In the genomic region with DNA sequence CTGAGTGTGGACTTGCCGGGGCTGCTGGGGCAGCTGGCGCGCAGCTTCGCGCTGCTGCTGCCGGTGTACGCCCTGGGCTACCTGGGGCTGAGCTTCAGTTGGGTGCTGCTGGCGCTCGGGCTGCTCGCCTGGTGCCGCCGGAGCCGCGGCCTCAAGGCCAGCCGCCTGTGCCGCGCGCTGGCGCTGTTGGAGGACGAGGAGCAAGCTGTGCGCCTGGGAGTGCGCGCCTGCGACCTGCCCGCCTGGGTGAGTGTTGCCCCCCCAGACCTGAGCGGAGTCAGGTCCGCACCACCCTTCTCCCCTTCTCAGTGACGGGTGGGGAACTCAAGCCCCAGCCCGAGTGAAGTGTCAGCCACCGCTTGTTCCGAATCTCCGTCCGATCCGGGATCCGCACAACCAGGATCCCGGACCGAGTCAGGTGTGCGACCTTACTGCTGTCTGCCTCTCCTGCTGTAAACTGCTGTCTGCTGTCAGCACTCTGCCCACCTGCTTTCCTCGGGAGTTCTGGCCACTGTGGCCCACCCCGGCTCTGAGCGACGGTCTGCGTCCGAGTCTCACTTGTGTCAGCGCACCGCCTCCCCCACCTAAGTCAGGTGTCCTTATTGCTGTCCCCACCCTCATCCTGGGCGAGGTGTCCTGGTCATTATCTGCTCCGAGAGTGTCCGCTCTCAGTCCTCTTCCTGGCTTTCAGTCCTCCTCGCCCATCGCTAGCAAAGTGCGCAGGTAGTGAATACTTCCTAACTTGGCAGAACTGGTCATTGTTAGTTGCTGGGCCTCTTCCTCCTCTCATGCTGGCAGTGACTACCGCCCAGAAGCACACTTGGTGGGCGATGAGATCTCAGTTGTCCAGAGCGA, we compare ENCODE assay signal across 9 mouse cellular contexts. TPM values are rescaled to one million over a fixed set of nuclear protein-coding genes. Genes with fewer than 3 reads are reported as not detected.
DNase-seq lines count a peak whose midpoint lies in the region; ATAC-seq and TF ChIP-seq lines count a peak whose summit lies in the region.
"Had no signal": no experiment of that assay in that cellular context is flagged by ENCODE, and none has a peak within 500 bp of the region (broad histone marks: within the 10 kb centered on the region; RNA-seq: fewer than 3 reads in every experiment).

No protein-coding gene starts in this region.

- no peaks in the 10 kb centered on the region for H3K27me3 ChIP-seq in ES-Bruce4 (ENCODE audit: control insufficient read depth, insufficient read depth, low read length, poor library complexity, severe bottlenecking)
- H3K27me3 ChIP-seq in embryonic facial prominence, embryonic 14.5 days (replicated peaks; ENCODE audit: control insufficient read depth, insufficient read depth, low read length), result no peaks in the 10 kb centered on the region
- H3K27me3 ChIP-seq in heart, embryonic 14.5 days (ENCODE audit: control insufficient read depth, insufficient read depth, low read length), result 0 out of 2 replicates have a peak, but pooled peaks cover 2% of the 10 kb centered on the region
- no peaks in the 10 kb centered on the region for H3K27me3 ChIP-seq in liver, postnatal 0 days (ENCODE audit: insufficient read depth, low read length)
- no peaks in the 10 kb centered on the region for H3K27me3 ChIP-seq in neural tube, embryonic 11.5 days (ENCODE audit: control insufficient read depth, insufficient read depth, low read length)

- peak overlapping the region; percentile 89 for H3K4me3 ChIP-seq in ES-Bruce4 (ENCODE audit: low read depth, low read length)
- H3K4me3 ChIP-seq in embryonic facial prominence, embryonic 14.5 days (ENCODE audit: low read depth, low read length), result peak overlapping the region; percentile 93
- H3K4me3 ChIP-seq in heart, embryonic 14.5 days (ENCODE audit: control insufficient read depth in 1 of 2, insufficient read depth in 1 of 2, low read depth in 1 of 2, low read length in 2 of 2), result peak overlapping the region; percentile 76 to 99
- peak overlapping the region; percentile 95 for H3K4me3 ChIP-seq in liver, postnatal 0 days (ENCODE audit: low read depth, low read length)
- peak overlapping the region; percentile 88 for H3K4me3 ChIP-seq in neural tube, embryonic 11.5 days (ENCODE audit: low read depth, low read length)

- no peaks in the 10 kb centered on the region for H3K4me1 ChIP-seq in ES-Bruce4 (ENCODE audit: control insufficient read depth, insufficient read depth, low read length)
- peaks cover 10% of the 10 kb centered on the region; the same call in 1 of the 2 replicates for H3K4me1 ChIP-seq in embryonic facial prominence, embryonic 14.5 days (ENCODE audit: control insufficient read depth, insufficient read depth, low read length)
- peaks cover 0 to 9% of the 10 kb centered on the region in 2 experiments; a peak in 2 of 4 replicates for H3K4me1 ChIP-seq in heart, embryonic 14.5 days (ENCODE audit: control insufficient read depth in 2 of 2, insufficient read depth in 2 of 2, low read length in 2 of 2)
- peaks cover 19% of the 10 kb centered on the region for H3K4me1 ChIP-seq in liver, postnatal 0 days (ENCODE audit: insufficient read depth)
- no peaks in the 10 kb centered on the region for H3K4me1 ChIP-seq in neural tube, embryonic 11.5 days (ENCODE audit: control insufficient read depth, insufficient read depth, low read length)

- TF ChIP-seq CTCF in ES-Bruce4 (IDR thresholded peaks at IDR 0.05; ENCODE audit: low read depth, low read length), result no peak
- TF ChIP-seq CTCF in liver, postnatal 0 days (IDR thresholded peaks at IDR 0.05; ENCODE audit: low read depth), result no peak

- H3K4me2 ChIP-seq in embryonic facial prominence, embryonic 14.5 days (ENCODE audit: low read depth, low read length), result peak overlapping the region; percentile 99
- H3K4me2 ChIP-seq in heart, embryonic 14.5 days (ENCODE audit: low read length), result peak overlapping the region; percentile 98
- peak overlapping the region; percentile 75 for H3K4me2 ChIP-seq in liver, postnatal 0 days (ENCODE audit: low read depth, low read length)
- H3K4me2 ChIP-seq in neural tube, embryonic 11.5 days (ENCODE audit: low read depth), result peak overlapping the region; percentile 94

- TF ChIP-seq EP300 in ES-Bruce4 (IDR thresholded peaks at IDR 0.05; ENCODE audit: insufficient read depth, low read depth, low read length), result no peak
- no peak for TF ChIP-seq EP300 in liver, postnatal 0 days (IDR thresholded peaks at IDR 0.05; ENCODE audit: low read depth)

- ATAC-seq in embryonic facial prominence, embryonic 14.5 days (ENCODE audit: low read depth), result peak; percentile 58; the same call in 1 of the 2 replicates
- ATAC-seq in heart, embryonic 14.5 days (ENCODE audit: insufficient number of reproducible peaks, insufficient read depth, low FRiP score, low read depth), result no peak; the same call in 1 of the 2 replicates
- peak; percentile 40 for ATAC-seq in liver, postnatal 0 days
- no peak; the same call in 1 of the 2 replicates for ATAC-seq in neural tube, embryonic 11.5 days (ENCODE audit: insufficient read depth, low FRiP score, low TSS enrichment)

- peak; percentile 24 for DNase-seq in adrenal gland, adult 8-10 months
- peak; percentile 9 for DNase-seq in embryonic facial prominence, embryonic 14.5 days (ENCODE audit: low spot score)
- peak; percentile 41 to 68 for DNase-seq in kidney, postnatal 25 days
- peak; percentile 74 for DNase-seq in liver, postnatal 0 days
- peak; percentile 20 for DNase-seq in neural tube, embryonic 11.5 days (ENCODE audit: low spot score)
- DNase-seq in urinary bladder, postnatal 36 days (ENCODE audit: low spot score in 2 of 2), result peak; percentile 15 to 26

- peak overlapping the region; percentile 70 for H3K9ac ChIP-seq in ES-Bruce4 (ENCODE audit: low read depth, poor library complexity, severe bottlenecking)
- H3K9ac ChIP-seq in embryonic facial prominence, embryonic 14.5 days (ENCODE audit: low read depth, low read length), result peak overlapping the region; percentile 97
- peak overlapping the region; percentile 97 for H3K9ac ChIP-seq in heart, embryonic 14.5 days (ENCODE audit: low read length)
- H3K9ac ChIP-seq in liver, postnatal 0 days (replicated peaks), result peak overlapping the region; percentile 97
- H3K9ac ChIP-seq in neural tube, embryonic 11.5 days (ENCODE audit: low read length), result peak overlapping the region; percentile 92

- WGBS in embryonic facial prominence, embryonic 14.5 days, result under 1% methylated on average over 40 of the region's 55 CpGs
- WGBS in heart, embryonic 14.5 days, result under 1% methylated on average over 49 of the region's 55 CpGs
- under 1% methylated on average over 48 of the region's 55 CpGs for WGBS in liver, postnatal 0 days (ENCODE audit: insufficient replicate concordance)
- WGBS in neural tube, embryonic 11.5 days, result under 1% methylated on average over 51 of the region's 55 CpGs

- no peaks in the 10 kb centered on the region for H3K36me3 ChIP-seq in ES-Bruce4 (ENCODE audit: control insufficient read depth, insufficient read depth, low read length, poor library complexity, severe bottlenecking)
- H3K36me3 ChIP-seq in embryonic facial prominence, embryonic 14.5 days (ENCODE audit: control insufficient read depth, insufficient read depth, low read length), result no peaks in the 10 kb centered on the region
- H3K36me3 ChIP-seq in heart, embryonic 14.5 days (ENCODE audit: control insufficient read depth, insufficient read depth, low read length), result no peaks in the 10 kb centered on the region; the same call in 1 of the 2 replicates
- no peaks in the 10 kb centered on the region; the same call in 1 of the 2 replicates for H3K36me3 ChIP-seq in liver, postnatal 0 days (replicated peaks; ENCODE audit: insufficient read depth, low read length)
- no peaks in the 10 kb centered on the region for H3K36me3 ChIP-seq in neural tube, embryonic 11.5 days (ENCODE audit: control insufficient read depth, insufficient read depth, low read length)

- H3K27ac ChIP-seq in ES-Bruce4 (ENCODE audit: insufficient read depth, low read length), result no peak overlapping the region
- peak overlapping the region; percentile 98 for H3K27ac ChIP-seq in embryonic facial prominence, embryonic 14.5 days (replicated peaks; ENCODE audit: low read depth, low read length)
- H3K27ac ChIP-seq in heart, embryonic 14.5 days (replicated peaks in 1 of 2; ENCODE audit: control insufficient read depth in 1 of 2, insufficient read depth in 1 of 2, low read depth in 2 of 2, low read length in 2 of 2), result peak overlapping the region; percentile 71 to 99
- H3K27ac ChIP-seq in liver, postnatal 0 days (ENCODE audit: low read depth), result peak overlapping the region; percentile 95
- H3K27ac ChIP-seq in neural tube, embryonic 11.5 days (ENCODE audit: low read depth, low read length), result peak overlapping the region; percentile 87

- no peak for TF ChIP-seq POLR2A in ES-Bruce4 (IDR thresholded peaks at IDR 0.05; ENCODE audit: insufficient read depth, low read length)

- no peaks in the 10 kb centered on the region for H3K9me3 ChIP-seq in ES-Bruce4 (replicated peaks; ENCODE audit: control insufficient read depth, insufficient read depth, low read length, poor library complexity, severe bottlenecking)
- no peaks in the 10 kb centered on the region for H3K9me3 ChIP-seq in embryonic facial prominence, embryonic 14.5 days (ENCODE audit: control insufficient read depth, low read length)
- no peaks in the 10 kb centered on the region for H3K9me3 ChIP-seq in heart, embryonic 14.5 days (ENCODE audit: control insufficient read depth, low read length)
- H3K9me3 ChIP-seq in liver, postnatal 0 days (ENCODE audit: low read length), result no peaks in the 10 kb centered on the region
- no peaks in the 10 kb centered on the region for H3K9me3 ChIP-seq in neural tube, embryonic 11.5 days (ENCODE audit: control insufficient read depth, low read length)

RNA-seq across cellular contexts. Expression of gene Esyt2, which starts 0.7 kb away (rescaled TPM):
- 47.9 and 68.9 TPM in 2 replicates for polyA plus RNA-seq in ES-Bruce4 (2011; ENCODE audit: insufficient read depth, insufficient read length, low read depth, missing spikeins)
- total RNA-seq in adrenal gland, adult 8-10 months (2022), result 10 to 100 TPM; 50.7 to 71.5 (median 63.1) TPM
- 28.5 and 30.6 TPM in 2 replicates for polyA plus RNA-seq in embryonic facial prominence, embryonic 14.5 days (2014; fragmentation: Nextera tagmentation; extraction: Ambion mirVana)
- 16.2 and 16.8 TPM in 2 replicates for polyA plus RNA-seq in heart, embryonic 14.5 days (2014; fragmentation: Nextera tagmentation; extraction: Ambion mirVana)
- polyA plus RNA-seq in liver, postnatal 0 days (2015; fragmentation: Nextera tagmentation; extraction: Ambion mirVana), result 4.8 and 5.7 TPM in 2 replicates
- 18.0 and 19.3 TPM in 2 replicates for polyA plus RNA-seq in neural tube, embryonic 11.5 days (2014; fragmentation: Nextera tagmentation; extraction: Ambion mirVana)

RNA-seq across cellular contexts. Expression of gene Gm11027, which starts 6.5 kb away (rescaled TPM):
- polyA plus RNA-seq in ES-Bruce4 (2011; ENCODE audit: insufficient read depth, insufficient read length, low read depth, missing spikeins), result not detected in 2 replicates
- total RNA-seq in adrenal gland, adult 8-10 months (2022), result not detected
- not detected in 2 replicates for polyA plus RNA-seq in embryonic facial prominence, embryonic 14.5 days (2014; fragmentation: Nextera tagmentation; extraction: Ambion mirVana)
- not detected in 2 replicates for polyA plus RNA-seq in heart, embryonic 14.5 days (2014; fragmentation: Nextera tagmentation; extraction: Ambion mirVana)
- not detected in 2 replicates for polyA plus RNA-seq in liver, postnatal 0 days (2015; fragmentation: Nextera tagmentation; extraction: Ambion mirVana)
- polyA plus RNA-seq in neural tube, embryonic 11.5 days (2014; fragmentation: Nextera tagmentation; extraction: Ambion mirVana), result not detected in 2 replicates
- total RNA-seq: hematopoietic stem cell, adult 5-6 weeks had no signal

RNA-seq across cellular contexts. Expression of gene Wdr60, which starts 18.8 kb away (rescaled TPM):
- 4.0 and 9.1 TPM in 2 replicates for polyA plus RNA-seq in ES-Bruce4 (2011; ENCODE audit: insufficient read depth, insufficient read length, low read depth, missing spikeins)
- 10 to 100 TPM; 11.8 to 17.8 (median 15.3) TPM for total RNA-seq in adrenal gland, adult 8-10 months (2022)
- 18.6 and 23.6 TPM in 2 replicates for polyA plus RNA-seq in embryonic facial prominence, embryonic 14.5 days (2014; fragmentation: Nextera tagmentation; extraction: Ambion mirVana)
- 2.9 and 5.3 TPM in 2 replicates for polyA plus RNA-seq in heart, embryonic 14.5 days (2014; fragmentation: Nextera tagmentation; extraction: Ambion mirVana)
- polyA plus RNA-seq in liver, postnatal 0 days (2015; fragmentation: Nextera tagmentation; extraction: Ambion mirVana), result 3.2 and 4.2 TPM in 2 replicates
- polyA plus RNA-seq in neural tube, embryonic 11.5 days (2014; fragmentation: Nextera tagmentation; extraction: Ambion mirVana), result 12.8 and 14.9 TPM in 2 replicates

Comparison
In these comparisons a context has a peak if more than half of its experiments do, and no peak if none do; other contexts are left out.
1. DNase-seq: peak in every context shown above with its lines; median percentile 74 in liver, postnatal 0 days; 54 in kidney, postnatal 25 days; 24 in adrenal gland, adult 8-10 months; 20 in urinary bladder, postnatal 36 days; 20 in neural tube, embryonic 11.5 days; 9 in embryonic facial prominence, embryonic 14.5 days.
2. ATAC-seq: peak in embryonic facial prominence, embryonic 14.5 days (single experiment) and liver, postnatal 0 days (single experiment); none in heart, embryonic 14.5 days (single experiment) and neural tube, embryonic 11.5 days (single experiment).
3. Peak in every context shown above with its lines, with median percentiles within 50 percentile points of each other: H3K4me3 ChIP-seq, H3K9ac ChIP-seq and H3K4me2 ChIP-seq.